In genomic region chr1:99772183-99772582, GRCm38 (mm10) we compare ENCODE assay signal across 8 mouse cellular contexts. TPM values are rescaled to one million over a fixed set of nuclear protein-coding genes. Genes with fewer than 3 reads are reported as not detected.
DNase-seq lines count a peak whose midpoint lies in the region; ATAC-seq and TF ChIP-seq lines count a peak whose summit lies in the region.

No protein-coding gene starts in this region.

- no peak overlapping the region for H3K9ac ChIP-seq in lung, postnatal 0 days (replicated peaks; ENCODE audit: low read depth)

- no peak overlapping the region for H3K4me2 ChIP-seq in lung, postnatal 0 days (replicated peaks; ENCODE audit: low read depth, low read length)

- H3K27ac ChIP-seq in lung, postnatal 0 days (ENCODE audit: low read length), result no peak overlapping the region

- under 1% methylated on average over 19 of the region's 19 CpGs for WGBS in lung, postnatal 0 days

- H3K4me3 ChIP-seq in lung, postnatal 0 days (ENCODE audit: low read depth, low read length), result no peak overlapping the region

- no peaks in the 10 kb centered on the region for H3K36me3 ChIP-seq in lung, postnatal 0 days (ENCODE audit: insufficient read depth, low read length)

- H3K4me1 ChIP-seq in lung, postnatal 0 days (ENCODE audit: insufficient read depth, low read depth, low read length), result no peaks in the 10 kb centered on the region

- TF ChIP-seq CTCF in lung, postnatal 0 days (IDR thresholded peaks at IDR 0.05), result no peak

- DNase-seq in ES-CJ7 (ENCODE audit: low read depth, low spot score) (peak; percentile 90), ZHBTc4 (ENCODE audit: low read depth, low spot score) (peak; percentile 84)
- peak; percentile 81 for DNase-seq in embryo, embryonic 9.5 days (ENCODE audit: extremely low spot score)
- peak; percentile 52 to 64 for DNase-seq in heart, postnatal 10 days
- peak; percentile 53 to 68 for DNase-seq in layer of hippocampus, adult 18-20 months (ENCODE audit: low spot score in 2 of 2)
- peak; percentile 16 for DNase-seq in lung, postnatal 0 days (ENCODE audit: low spot score)
- peak; percentile 82 for DNase-seq in retina, postnatal 1 day

- intact Hi-C loops in heart, postnatal 10 days (cut with DNase I), result no loop called here

- ATAC-seq in lung, postnatal 0 days, result no peak; the same call in 1 of the 2 replicates
- no peak for ATAC-seq in erythroblast, adult 5-6 weeks (replicated peaks; ENCODE audit: low FRiP score, poor library complexity, severe bottlenecking)

- no peaks in the 10 kb centered on the region for H3K9me3 ChIP-seq in lung, postnatal 0 days (ENCODE audit: low read length)

- no peak for TF ChIP-seq EP300 in lung, postnatal 0 days (IDR thresholded peaks at IDR 0.05)

- no peaks in the 10 kb centered on the region for H3K27me3 ChIP-seq in lung, postnatal 0 days (replicated peaks; ENCODE audit: insufficient read depth, low read length)

RNA-seq across cellular contexts. Expression of gene Cntnap5b, which starts 0.4 kb away (rescaled TPM):
- total RNA-seq in heart, postnatal 10 days (2021), result under 1 TPM; 0.17 to 0.31 TPM
- 10 to 100 TPM; 19.5 to 19.6 TPM for total RNA-seq in layer of hippocampus, adult 18-20 months (2021)
- polyA plus RNA-seq in lung, postnatal 0 days (2015; fragmentation: Nextera tagmentation; extraction: Ambion mirVana), result not detected in 2 replicates
- not detected in 2 replicates for total RNA-seq in erythroblast, adult 5-6 weeks (2015; ENCODE audit: low replicate concordance)
- total RNA-seq in erythroblast, adult 5-6 weeks (2017; ENCODE audit: low replicate concordance), result not detected in 2 replicates

Comparison
In these comparisons a context has a peak if more than half of its experiments do, and no peak if none do; other contexts are left out.
1. DNase-seq: peak in every context shown above with its lines; median percentile 90 in ES-CJ7; 84 in ZHBTc4; 82 in retina, postnatal 1 day; 81 in embryo, embryonic 9.5 days; 60 in layer of hippocampus, adult 18-20 months; 58 in heart, postnatal 10 days; 16 in lung, postnatal 0 days.
2. RNA of gene Cntnap5b, which starts 0.4 kb away (total RNA-seq): 19.5 to 19.6 TPM in layer of hippocampus, adult 18-20 months; 0.17 to 0.31 TPM in heart, postnatal 10 days and not detected in erythroblast, adult 5-6 weeks; every median in the first group is over 10 times any median in the second.